Mouse (Mus musculus) myocyte (in vitro differentiated cells): ENCODE results near the gene Rpn2.

Source experiments
- POLR2A ChIP-seq: IDR thresholded peaks from one replicate; pipeline ENCODE4 v1.6.1; 2011; ENCODE audit warnings: low read depth, mild to moderate bottlenecking, control low read depth, moderate library complexity; ENCODE audit not compliant: insufficient read length
- TCF12 ChIP-seq: IDR thresholded peaks from one replicate; pipeline ENCODE4 v1.6.1; 2011; ENCODE audit warnings: mild to moderate bottlenecking, control low read depth; ENCODE audit not compliant: poor library complexity, insufficient read depth, severe bottlenecking

- TF ChIP-seq TCF12 (no peak), POLR2A (no peak)
These were observed 41.3 kb downstream of the Rpn2 start for GRCm38 (mm10) chr2:157320135-157320534.
